Mouse (Mus musculus) cerebellum, postnatal 14 days (tissue): ENCODE data around the gene Cask.

Experiments
- DNase-seq, 2 experiments: peaks; one replicate each; pipeline ENCODE4 v3.0.0; 2021; ENCODE audit warnings: mixed read lengths in 2 of 2

Gene Cask

DNA sequence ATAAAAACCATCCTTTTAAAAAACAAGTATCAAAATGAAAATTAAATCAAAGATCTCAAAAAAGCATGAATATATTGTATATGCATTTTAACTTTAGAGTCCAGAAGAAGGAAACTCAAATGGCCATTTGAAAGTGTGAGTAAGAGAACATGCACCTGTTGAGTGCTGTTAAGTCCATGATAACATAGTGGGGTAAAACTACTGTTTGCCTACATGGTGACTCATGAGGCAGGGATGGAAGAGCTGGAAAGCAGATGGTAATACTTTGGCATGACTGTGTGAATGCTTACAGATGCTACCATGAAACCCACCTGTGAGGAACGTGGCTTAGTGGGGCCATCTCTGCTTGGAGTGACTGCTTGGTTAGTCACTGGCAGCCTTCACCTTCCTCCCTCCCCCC is 132.9 kb downstream of the Cask start:
- no peak for DNase-seq

DNA sequence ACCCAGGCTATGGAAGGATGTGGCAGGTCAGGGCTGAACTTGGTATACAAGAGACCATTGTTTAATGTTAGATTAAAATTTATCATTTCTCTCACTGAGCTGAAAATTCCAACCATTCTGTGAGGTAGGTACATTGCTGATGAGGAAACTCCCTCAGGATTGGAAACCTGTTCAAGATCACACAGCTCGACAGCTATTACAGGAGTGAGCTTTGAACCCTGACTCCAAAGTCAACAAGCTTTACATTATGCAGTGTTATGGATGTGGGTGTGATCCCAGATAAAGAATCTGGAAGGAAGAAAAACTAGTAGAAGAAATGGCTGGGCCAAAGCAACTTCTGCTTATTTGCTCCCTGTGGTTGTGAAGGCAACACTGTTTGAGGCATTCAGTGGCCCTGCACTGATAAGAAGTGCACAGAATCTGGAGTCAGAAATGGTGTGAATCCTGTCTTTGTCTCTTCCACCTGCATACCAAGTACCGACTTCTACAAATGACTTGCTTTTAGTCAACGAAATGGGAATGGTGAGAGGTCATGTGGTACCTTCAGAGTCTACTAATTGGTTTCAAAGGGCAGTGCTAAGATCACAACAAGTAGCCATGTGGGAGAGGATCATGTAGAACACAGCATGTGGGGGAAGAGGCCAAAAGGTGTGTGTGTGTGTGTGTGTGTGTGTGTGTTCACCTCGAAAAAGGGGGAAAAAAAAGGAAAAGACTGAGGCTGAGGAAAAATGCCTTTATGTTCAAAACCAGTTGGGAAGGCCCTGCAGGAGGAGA is 134.2 kb downstream of the Cask start:
- no peak for DNase-seq

DNA sequence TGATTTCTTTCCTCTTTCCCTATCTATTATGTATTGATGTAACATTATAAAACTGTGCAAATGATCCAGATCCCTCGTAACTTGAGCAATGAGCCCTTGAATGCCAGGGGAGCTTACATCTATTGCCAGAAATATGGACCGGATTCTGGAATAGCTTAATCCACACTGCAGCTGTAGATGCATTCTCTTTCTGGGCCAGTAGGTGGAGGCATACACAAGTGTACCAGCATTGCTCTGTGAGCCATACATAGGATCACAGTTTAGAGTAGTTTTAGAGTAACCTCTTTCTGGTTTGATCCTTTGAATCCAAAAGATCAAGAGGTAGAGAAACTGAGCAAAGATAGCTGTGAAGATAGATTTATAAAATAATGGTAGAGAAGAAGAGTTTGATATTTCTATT is 141.0 kb downstream of the Cask start:
- peak; percentile 73 to 80 for DNase-seq

DNA sequence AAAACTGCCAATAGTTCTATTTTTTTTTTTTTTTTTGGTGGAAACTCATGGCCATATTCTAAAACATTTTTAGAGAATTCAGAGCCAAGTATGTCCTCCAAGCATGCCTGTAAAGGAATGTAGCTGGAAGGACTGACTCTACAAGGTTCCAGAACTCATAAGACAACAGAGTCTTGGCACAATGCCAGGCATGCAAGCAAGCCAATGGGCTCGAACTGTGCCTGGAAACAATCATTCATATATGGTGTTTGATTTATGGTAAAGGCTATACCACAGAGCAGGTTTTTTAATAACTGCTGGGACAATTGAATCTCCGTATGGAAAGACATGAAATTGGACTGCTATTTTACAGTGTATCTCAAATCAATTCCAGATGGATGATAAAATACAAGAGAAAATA is 146.1 kb downstream of the Cask start:
- peak; percentile 50 to 56 for DNase-seq

DNA sequence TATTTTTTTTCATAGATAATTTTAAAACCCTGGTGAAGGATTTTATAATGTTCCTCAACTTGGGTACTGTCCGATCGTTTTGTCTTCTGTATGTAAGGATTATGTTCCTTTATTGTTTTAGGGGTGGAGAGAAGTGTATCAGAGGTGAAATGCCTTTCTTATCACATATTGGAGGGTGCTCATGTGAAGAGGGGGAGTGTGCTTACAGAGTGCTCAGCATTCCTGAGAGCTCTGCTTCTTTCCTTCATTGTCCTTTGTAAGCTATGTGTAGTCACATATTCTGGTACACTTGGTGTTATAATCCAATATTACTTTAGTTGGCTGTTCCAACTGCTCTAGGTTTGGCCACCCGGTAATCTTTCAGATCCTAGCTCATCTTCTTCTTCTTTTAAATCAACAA is 150.5 kb downstream of the Cask start:
- DNase-seq = no peak

DNA sequence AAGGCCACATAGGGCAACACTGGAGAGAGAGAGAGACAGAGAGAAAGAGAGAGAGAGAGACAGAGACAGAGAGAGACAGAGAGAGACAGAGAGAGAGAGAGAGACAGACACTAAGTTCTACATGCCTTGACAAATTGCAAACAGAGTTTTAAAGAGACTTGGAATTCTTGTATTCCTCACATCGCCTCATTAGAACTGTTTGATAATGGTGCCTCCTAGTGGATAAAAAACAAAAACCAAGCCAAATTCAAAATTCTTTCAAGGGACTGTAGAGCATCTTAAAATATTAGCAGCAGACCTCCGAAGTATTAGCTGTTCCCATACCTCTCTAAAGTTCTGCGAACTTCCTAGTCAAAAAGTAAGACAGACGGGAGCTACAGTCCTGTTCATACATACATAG is 159.3 kb downstream of the Cask start:
- no peak for DNase-seq

DNA sequence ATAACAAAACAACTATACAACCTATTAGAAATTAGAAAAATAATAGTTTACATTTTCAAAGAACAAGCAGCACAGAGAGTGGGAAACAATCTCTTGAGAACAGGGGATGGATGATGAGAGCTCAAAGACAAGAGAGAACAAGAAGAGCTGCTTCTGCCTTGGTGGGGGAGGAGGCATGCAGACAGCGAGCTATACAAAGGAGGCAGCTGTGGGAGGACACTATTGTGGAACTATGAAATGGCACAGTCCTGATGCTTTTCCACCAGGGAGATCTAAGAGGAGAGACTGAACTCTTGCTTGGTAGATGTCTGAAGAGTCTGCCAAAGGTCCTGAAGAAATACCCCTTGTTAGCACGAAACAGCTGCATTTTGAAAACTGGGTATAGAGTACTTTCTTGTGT is 162.8 kb downstream of the Cask start:
- DNase-seq = no peak

DNA sequence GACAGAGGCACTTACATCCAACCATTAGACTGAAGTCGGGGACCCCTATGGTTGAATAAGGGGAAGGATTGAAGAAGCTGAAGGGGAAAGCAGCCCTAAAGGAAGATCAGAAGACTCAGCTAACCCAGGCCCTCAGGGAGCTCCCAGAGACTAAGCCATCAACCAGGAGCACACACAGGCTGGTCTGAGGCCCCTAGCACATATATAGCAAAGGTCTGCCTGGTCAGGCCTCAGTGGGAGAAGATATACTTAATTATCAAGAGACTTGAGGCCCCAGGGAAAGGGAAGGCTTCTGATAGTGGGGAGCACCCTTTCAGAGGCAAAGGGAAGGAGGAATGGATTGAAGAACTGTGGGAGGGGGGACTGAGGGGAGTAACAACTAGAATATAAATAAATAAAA is 164.6 kb downstream of the Cask start:
- no peak for DNase-seq

DNA sequence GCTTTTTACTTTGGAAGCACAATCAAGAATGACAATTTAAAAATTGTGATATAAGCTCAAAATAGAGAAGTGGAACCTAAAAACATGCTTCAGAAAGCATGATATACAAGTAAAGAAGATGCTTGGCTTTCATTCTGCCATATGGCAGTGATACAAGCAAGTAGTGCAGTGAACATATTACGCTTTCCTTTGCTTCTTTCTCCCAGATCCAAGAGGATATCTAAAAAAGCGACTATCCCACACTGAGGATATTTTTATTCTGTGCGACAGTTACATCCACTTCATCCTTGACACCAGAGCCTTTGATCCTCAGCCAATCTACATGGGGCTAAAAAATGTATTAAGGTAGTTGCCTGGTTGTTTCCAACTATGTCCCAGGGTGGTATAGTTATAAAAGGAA is 169.4 kb downstream of the Cask start:
- DNase-seq = no peak

DNA sequence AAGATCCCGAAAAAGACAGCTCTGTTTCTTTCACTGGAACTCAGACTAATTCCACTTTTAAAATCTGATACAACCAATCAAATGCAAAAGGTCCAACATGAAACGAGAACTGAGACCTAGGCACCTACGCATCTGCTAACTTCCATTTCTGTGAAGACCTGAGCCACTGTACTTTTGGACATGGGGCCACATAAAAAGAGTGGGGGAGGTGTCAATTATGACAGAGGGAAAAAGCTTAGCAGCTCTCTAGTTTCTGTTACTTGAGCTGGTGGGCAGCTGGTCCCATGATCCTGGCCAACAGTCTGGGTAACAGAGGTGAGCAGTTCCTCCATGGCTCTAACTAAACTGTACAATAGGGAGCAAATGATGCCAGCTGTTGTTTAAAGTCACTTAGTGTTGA is 178.2 kb downstream of the Cask start:
- DNase-seq = no peak

DNA sequence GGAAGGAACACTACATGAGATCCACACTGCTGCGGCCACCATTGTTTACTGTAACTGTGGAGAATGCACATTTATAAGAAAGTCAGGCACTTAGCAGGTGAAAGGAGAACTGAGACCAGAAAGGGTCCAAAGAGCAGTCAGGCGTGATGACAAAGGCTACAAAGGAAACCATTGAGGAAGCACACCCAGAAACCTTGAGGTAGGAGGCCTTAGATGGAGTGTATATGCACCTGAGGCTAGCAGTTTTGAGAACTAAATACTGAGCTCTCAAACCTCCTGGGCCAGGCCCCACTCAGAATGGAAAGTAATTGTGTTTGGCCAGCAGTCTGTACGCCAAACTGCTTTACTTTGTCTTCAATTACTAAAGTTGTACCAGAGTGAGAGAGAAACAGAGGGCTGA is 180.8 kb downstream of the Cask start:
- no peak for DNase-seq

DNA sequence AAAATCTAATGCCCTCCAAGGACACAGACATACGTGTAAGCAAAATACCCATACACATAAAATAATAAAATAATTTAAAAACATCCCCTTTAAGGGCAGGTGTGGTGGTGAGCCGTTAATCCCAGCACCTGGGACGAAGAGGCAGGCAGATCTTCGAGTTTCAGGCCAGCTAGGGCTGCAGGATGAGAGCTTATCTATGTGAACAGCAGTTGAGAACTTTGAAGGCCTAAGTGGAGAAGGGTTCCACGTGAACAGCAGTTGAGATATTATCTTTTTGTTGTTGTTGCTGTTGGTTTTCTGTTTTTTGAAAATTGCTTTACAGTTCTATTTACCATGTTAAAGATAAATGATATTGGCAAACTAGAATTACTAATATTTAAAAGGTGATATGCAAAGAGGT is 182.3 kb downstream of the Cask start:
- no peak for DNase-seq

DNA sequence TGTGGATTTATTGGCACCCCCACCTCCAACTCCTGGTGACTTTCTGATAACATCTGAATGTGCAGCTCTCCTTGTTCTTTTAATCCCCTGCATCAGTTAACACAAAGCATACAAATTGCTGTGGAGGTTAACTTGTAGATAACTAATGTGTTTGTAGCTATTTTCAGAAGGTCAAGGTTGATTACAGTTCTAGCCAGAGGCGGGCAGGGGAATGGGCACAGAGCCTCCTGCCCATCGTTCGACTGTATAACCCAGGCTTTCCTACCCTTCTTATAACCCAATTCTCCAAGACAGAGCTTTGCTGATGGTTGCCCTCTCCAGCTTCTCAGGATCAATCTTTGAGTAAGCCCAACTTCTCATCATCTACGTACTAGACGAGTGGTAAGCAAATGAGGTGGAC is 190.1 kb downstream of the Cask start, which contains the start of gene Gpr82:
Gene Gpr82 (plus strand): TSS at position 301 of the 400 bp plus-strand sequence.
- no peak for DNase-seq

DNA sequence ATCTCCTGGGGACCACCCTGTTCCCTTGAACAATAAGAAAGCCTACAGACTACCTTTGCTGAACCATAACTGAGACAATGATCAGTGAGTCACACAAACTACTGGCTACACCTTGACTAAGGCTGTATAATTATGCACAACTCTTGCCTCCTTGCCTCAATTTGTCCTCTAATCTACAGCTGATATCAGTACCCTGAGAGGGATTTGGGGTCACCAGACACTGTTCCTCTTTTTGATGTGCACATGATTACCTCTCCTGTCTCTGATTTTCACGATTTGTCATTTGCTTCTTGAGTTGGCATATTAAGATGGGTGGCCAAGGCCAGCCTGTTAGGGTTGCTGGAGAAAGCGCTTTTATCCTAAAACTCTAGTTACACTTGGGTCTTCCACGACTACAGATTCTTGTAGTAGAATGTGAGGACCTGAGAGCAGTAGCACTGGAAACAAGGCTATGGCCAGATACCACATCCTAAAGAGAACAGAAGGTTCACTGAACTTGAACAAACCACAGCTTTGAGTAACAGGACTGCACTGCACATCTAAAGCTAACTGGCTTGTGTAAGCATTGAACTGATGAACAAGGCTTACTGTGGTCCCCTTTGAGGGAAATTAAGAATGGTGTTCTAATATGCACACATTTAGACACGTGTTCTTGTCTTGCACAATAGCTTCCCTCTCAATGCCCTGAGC is 191.8 kb downstream of the Cask start:
- no peak for DNase-seq

DNA sequence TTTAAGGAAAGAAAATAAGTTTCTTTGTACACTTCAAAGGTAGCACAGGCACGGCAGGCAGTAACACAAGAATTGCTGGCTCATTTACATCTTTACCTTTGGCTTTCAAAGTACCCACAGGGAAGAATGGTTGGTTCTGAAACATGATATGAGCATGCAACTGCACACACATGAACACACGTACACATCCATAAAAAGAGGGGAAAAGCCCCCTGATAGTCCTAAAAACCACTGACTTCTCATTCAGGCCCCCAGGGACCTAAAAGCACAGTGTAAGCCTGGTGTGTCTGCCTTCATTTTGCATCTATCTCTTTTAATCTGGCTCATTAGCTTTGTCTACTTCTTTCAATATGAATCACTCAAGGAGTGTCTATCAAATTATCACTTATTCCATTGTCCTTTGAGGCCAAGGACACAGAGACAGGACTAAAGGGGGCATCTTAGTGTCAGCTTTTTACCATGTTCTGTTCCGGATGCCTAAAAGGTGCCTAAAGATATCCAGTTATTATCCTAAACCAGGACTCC is 192.5 kb downstream of the Cask start:
- DNase-seq = no peak

DNA sequence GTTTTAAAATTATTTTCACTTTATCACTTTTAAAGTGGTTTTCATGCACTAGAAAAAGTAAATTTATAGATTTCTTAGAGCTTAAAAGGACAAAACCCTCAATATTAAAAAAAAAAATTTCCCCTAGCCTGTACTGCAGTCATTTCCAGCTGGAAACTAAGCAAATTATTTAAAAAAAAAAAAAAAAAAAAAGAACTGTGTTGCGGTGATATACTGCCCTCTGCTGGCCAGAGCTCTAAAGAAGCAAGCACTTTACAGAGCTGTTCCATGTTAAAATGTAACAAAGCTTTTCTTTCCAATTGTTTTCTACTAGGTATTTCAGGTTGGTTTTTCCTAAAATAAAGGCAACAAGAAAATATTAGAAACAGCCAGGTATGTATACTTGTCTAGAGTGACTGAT is 194.4 kb downstream of the Cask start:
- peak; percentile 63 to 80 for DNase-seq

DNA sequence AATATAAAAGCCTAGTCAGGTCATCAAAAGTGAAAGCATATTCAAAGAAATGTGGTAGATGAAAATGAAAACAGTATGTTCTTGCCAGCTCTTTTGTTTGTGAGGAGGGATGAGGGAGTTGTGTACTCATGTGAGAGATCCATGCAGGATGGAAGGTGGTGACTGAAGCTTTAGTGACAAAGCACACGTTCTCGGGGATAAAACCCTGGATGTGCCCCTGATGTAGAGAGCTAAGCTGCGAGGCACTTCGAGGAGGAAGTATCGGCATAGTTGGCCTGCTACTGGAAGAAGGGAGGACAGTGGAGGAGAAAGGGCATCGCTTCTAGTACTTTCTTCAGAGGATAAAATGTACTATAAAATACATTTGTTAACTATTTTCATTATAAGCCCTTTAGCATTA is 195.3 kb downstream of the Cask start:
- DNase-seq = no peak

DNA sequence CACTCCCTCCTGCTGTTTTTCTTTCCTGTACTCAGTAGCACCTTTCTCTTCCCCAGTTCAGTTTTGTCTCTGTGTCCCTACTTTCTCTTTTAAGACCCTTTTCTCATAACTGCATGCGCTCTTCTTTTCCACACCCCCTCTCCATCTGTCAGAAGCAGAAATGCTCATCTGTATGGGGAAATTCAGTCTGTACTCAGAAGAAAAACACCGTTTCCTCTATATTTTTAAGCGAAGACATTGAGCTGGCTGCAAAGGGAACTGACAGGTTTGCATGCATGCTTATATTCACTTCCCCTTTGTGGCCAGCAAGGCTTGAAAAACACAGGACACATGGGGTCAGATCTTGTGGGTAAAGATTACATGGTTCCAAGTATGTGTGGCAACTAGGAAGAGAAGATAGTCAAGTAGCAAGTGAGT is 196.2 kb downstream of the Cask start:
- DNase-seq = no peak

DNA sequence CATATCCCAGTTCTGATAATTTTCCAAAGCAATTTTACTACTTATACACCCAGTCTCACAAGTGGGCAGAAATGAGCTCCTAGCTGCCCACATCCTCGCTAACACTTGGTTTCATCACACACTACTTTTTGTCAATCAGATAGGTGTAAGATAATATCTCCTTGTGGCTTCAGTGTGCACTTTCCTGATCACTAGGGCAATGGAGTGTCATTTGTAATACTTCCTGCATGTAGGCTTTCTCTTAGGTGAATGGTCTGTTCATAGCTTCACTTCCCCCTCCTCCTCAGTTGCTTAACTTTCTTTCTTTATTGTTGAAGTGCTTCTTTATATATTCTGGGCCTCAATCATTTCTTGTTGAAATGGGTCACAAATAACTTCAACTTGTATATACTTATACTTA is 198.9 kb downstream of the Cask start:
- no peak for DNase-seq

DNA sequence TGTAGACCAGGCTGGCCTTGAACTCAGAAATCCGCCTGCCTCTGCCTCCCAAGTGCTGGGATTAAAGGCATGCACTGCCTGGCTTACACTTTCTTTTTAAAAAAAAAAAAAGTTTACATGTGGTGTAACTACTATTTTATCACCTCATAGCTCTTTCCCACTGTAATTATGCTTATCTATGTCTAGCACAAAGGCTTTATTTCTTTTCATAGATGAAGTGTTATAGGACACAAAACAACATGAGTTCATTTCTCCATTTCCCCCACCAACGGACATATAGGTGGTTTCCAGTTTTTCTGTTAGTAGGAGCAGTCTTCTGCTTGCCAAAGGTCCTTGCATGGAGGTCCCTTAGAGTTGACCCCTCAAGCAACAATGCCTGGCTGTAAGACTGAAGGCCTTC is 199.3 kb downstream of the Cask start:
- no peak for DNase-seq

DNA sequence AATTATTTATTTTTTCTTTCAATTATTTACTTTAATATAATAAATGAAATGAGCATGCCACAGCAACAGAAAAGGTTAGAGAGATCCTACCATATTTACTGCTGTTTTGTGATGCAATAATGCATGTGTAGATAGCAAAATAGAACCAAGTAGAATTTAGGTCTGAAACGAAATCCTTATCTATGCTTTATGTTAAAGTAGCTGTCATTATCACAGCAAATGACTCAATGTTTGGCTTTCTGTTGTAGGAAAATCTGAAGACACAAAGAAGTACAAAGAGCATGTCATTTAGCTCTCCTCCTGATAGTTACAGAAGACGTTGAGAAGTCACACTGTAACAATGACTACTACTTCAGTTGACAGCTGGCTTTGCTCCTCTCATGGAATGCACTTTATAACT is 212.3 kb downstream of the Cask start:
- DNase-seq = no peak

DNA sequence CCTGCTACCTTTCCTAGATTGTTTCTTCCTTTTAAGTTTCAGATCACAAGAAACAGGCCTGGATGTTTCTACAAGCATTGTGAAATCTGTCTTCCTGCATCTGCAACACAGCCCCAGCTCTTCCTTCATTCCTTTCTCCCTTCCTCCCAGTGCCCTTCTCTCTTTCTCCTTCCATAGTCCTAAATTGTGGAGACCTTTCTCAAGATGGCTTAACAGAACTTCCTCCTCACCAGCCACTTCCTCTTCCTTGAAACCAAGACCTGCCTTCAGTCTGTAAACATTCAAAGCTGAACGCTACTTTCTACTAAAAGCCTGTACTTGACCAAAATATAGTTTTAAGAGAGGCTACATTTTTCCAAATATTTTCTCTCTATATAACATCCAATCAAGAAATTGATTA is 214.8 kb downstream of the Cask start:
- DNase-seq = no peak

DNA sequence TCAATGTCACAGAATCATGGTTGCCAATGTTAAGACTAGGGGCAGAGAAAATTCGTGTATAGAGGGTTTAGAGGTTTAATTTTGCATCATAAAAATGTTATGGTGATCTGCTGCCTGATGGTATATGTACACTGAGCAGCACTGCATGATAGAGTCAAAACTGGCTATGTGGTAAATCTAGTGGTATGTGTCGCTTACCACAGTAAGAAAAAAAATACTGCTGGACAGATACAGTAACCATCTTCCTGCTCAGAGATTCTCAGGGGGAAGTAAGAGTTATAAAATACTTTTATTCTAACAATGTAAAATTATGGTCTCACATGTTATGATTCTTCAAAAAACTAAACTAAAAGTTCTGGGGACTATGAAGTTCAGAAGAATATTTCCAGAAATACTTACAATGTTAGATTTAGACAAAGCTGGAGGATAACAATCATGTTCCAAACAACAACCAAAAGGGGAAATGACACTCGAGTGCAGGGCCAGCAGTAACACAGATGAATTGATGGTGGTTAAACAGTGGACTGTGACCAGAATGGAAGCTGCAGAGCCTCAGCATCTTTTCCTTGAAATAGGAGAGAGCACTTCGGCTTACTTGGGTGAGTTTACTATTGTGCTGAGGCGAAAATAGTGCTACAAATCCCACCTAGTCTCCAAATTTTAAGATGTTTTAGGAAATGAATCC is 219.4 kb downstream of the Cask start, which contains the start of gene Gpr34:
Gene Gpr34 (plus strand): TSS at position 491 of the 685 bp plus-strand sequence.
- no peak for DNase-seq

DNA sequence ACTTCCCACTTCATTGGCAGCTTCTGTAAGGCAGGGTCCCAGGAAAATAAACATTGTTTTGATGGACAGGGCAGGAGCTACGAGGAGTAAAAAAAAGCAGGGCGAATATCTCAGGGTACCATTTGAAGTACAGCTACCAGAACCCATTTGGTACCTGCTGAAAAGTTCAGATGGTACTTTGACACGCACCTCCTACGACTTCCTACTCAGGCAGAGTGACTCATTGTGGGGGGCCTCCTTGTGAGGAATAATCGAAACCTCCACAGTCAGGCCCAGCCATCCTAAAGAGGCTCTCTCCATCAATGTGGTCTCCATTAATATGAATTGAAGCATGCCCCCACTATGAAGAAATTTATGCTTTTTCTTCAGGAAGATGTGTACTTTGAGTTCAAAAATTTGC is 228.5 kb downstream of the Cask start:
- DNase-seq = no peak
